Mouse (Mus musculus) heart, adult 2 months (tissue): ENCODE measurements around the gene Ank3.

ENCODE experiments used
- CTCF ChIP-seq: fragments of 200-600 bp; IDR thresholded peaks from 2 replicates; pipeline ENCODE4 v1.8.1; 2022; ENCODE audit warnings: antibody characterized with exemption, mild to moderate bottlenecking, moderate library complexity
- POLR2A ChIP-seq: fragments of 200-500 bp; IDR thresholded peaks from 2 replicates; pipeline ENCODE4 v1.6.1; 2011; ENCODE audit warnings: mild to moderate bottlenecking, low read depth, low read length, control low read depth; ENCODE audit not compliant: insufficient read depth

DNA sequence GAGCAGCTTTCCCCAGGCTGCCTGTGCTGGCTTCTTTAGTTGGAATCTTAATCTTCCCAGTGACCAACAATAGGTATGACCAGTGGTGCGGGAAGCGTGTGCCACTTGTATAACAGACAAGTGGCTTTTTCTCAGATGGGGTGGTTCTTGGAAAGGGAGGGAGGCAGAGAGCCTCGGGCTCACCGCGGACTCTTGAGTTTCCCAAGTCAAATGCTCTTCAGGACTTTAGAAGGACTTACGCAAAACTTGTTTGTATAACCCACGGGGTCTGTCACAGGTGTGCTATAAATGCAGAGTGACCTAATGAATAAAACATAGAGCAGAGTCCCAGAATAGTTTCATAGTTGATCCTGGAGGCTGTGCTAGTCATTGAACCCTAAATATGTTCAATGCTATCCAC is 47.4 kb downstream of the Ank3 start:
- no peak for TF ChIP-seq CTCF
- TF ChIP-seq POLR2A: no peak
